Mouse (Mus musculus): Measurements from ENCODE around the gene Sin3a. TPM values are rescaled to one million over a fixed set of nuclear protein-coding genes. Genes with fewer than 3 reads are reported as not detected.

The Sin3a gene
- total RNA-seq, 1 experiment from 2014 or later, result 73.2 TPM

Other genes with a start within 250 kb of the Sin3a start
- gene Odf3l1, start 207.4 kb upstream of the Sin3a start, total RNA-seq (2021), result 1.6 and 1.8 TPM in 2 replicates
- gene Cspg4, start 207.0 kb upstream of the Sin3a start, total RNA-seq (2021), result 10.0 and 10.4 TPM in 2 replicates
- gene Snx33, start 143.7 kb upstream of the Sin3a start, total RNA-seq (2021), result 28.6 and 35.1 TPM in 2 replicates
- gene Imp3, start 134.6 kb upstream of the Sin3a start, total RNA-seq (2021), result 87.0 and 105 TPM in 2 replicates
- 15.0 and 16.4 TPM in 2 replicates for gene Snupn, start 121.2 kb upstream of the Sin3a start, total RNA-seq (2021)
- 46.9 and 60.9 TPM in 2 replicates for gene Ptpn9, start 77.1 kb upstream of the Sin3a start, total RNA-seq (2021)
- gene Man2c1, start 58.6 kb downstream of the Sin3a start, total RNA-seq (2021), result 140 and 170 TPM in 2 replicates
- 8.9 and 13.9 TPM in 2 replicates for gene Neil1, start 76.3 kb downstream of the Sin3a start, total RNA-seq (2021)
- gene Commd4, start 86.3 kb downstream of the Sin3a start, total RNA-seq (2021), result 44.0 and 65.3 TPM in 2 replicates
- not detected in 2 replicates for gene Trcg1, start 164.5 kb downstream of the Sin3a start, total RNA-seq (2021)
- gene 1700017B05Rik, start 190.6 kb downstream of the Sin3a start, total RNA-seq (2021), result 40.7 and 45.1 TPM in 2 replicates

Data from adrenal gland, postnatal 25 days (tissue).